Mouse (Mus musculus) right cerebral cortex, postnatal 14 days (tissue): ENCODE results near the gene Gm5617.
"Not testable (repeated sequence)": the region's sequence is repeated elsewhere in the genome, so short reads cannot be mapped to it uniquely, and the experiment has no call there.

Experiments
- DNase-seq: peaks from one replicate; pipeline ENCODE4 v3.0.0; 2022

The Gm5617 gene

DNA sequence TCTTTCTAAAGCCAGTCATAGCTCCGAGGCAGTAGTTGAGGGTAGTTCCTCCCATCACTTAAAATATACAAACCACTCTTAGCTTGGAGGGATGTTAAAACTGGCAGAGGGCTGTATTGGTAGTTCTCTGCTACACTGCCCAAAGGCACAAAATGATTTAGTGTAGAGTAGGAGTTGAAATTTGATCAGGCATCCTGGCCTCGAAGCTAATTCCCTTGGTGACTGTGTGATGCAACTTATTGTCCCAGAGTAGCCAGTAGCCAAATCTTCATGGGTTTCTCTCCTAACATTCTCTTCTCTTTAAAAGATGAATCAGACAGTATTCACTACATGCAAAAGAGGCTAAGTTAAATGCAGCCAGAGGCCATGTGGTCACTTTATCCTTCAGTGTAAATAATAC lies 7.8 kb downstream of the Gm5617 start:
- DNase-seq = no peak

DNA sequence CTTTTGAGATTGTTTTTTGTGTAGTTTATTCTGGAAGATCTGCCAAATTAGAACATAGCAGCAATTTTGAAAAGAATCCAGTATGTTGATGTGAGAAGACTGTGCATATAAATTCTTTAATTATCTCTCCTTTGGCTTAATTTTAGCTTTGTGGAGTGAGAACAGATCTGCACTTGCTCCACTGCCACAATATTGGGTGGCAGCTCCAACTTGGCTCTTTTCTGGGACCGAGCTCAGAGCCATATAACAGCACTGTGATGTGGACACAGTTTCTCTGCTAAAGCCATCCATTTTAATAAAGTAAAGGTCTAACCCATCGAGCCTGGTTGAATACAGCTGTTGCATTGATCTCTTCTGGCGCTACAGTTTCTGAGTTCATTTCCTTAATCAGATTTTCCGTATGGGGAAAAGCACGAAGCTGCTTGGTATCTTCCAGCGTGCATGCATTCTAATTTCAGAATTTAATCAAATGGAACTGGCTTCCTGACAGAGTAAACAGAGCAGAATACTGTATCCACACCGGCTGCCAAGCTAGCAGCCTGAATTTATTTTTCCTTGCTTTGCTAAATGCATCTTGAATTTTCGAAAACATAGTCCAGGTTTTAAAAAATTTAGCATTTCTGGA lies 9.6 kb downstream of the Gm5617 start:
- DNase-seq = no peak

DNA sequence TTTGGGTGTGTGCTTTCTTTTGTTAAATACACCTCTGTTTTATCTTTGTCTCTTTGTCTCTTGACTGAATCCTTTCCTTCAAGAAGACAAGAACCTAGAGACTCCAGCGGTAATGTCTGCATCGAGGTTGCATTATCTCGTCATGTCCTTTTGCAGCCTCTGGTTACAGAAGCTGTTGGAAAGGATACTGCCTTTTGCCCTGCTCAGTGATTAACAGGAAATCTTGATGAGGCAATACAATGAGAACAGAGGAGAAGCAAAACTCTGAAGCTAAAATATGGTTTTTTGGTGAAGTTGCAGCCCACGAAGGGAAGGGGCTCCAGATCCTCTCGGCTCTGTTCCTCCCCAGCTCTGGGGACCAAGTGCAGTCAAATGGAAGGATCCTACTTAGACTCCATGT lies 14.9 kb downstream of the Gm5617 start:
- no peak for DNase-seq

DNA sequence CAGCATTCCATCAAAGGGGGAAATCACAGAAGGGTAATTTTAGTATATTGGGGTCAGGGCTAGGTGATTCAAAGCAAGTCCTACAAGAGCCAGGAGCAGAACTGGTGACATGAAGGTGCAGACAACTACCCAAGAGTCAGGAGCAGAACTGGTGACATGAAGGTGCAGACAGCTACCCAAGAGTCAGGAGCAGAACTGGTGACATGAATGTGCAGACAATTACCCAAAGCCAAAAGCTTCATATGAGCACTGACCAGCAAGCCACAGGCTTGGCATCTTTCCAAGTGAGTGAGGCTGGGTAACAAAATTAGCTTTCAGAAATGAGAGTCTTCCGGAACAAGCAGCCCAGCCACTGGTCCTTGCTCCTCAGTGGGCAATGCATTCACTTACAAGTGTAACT lies 20.1 kb downstream of the Gm5617 start:
- DNase-seq = no peak

DNA sequence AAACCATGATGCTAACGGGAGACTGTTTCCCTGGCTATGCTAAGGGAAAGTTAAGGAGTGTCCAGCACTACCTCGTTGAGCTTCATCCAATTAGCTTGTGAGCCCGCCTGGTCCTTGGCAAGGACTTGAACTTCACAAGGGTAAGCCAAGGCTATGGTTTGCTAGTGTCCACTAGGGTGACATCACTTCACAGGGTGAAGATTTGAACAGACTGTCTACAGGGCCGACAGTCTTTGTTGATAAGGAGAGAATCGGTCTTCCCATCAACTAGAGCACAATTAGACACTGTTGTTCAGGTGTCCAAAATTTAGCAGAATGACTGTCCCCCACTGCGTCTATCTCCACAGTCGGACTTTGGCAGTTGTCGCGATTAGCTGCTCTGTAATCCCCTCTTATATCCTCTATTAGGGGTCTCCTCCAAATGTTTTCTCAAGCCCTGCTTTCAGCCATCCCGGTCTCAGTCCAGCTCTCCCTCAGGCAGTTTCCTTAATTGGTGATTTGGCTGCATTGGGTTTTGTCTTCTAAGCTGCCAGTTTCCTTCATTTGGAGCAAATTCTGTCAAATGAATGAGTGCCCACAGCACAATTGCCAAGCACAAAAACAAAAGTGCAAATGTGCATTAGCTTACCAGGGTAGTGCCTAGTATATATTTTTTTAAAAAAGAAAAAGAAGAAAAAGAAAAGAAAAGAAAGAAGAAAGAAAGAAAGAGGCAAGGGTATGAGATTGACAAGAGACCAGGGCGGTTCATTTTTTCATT lies 21.6 kb downstream of the Gm5617 start:
- no peak for DNase-seq

DNA sequence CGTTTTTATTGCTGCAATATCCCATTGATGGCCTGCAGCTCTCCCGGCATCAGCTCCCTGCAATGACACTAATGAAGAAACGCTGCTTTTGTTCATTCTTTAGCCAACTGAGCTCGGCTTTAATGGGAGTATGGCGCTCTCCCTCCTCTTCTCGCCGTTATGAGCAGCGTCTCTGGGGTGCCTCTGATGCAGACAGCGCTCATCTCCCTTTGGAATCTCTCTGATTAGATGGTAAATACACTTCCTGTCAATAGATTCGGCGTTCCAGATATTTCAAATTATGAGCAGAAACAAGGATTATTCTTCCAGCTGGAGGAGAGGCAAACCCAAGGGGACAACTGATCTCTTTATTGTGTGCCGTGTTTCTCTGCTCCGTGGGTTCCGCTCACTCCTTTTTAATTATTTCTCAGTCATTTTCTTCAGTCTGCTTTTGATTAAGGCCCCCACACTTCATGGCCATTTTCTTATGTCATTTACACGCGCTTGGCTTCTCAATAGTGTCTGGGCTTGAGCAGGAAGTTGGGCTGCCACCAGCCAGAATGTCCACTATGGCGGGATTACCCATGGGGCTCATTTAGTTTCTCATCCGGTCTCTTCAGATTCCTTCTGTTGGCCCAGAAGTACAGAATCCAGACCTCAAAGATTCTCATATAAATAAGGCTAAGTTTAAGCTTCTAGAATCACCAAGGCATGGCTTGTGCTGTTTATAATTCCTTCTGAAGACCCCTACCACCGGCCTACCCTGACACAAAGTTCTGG lies 22.3 kb downstream of the Gm5617 start:
- no peak for DNase-seq

DNA sequence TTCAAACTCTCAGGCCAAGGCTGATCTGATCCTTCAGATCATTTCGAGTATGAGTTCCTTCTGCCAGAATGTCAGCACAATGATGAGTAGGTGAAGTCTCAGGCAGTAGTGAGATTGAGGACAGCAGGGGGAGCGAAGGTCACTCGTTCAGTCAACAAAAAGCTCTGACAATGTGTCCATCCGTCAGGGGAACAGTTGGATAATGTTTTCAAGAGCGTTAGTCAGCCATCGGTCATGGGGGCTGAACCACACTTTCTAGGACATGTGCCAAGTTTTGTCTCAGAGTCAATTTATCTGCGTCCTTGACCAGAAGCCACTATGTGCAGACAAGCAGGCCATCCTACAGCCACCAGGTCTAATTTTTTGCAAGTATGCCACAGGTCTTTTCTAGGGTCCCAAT lies 25.2 kb downstream of the Gm5617 start:
- DNase-seq = not testable (repeated sequence)

DNA sequence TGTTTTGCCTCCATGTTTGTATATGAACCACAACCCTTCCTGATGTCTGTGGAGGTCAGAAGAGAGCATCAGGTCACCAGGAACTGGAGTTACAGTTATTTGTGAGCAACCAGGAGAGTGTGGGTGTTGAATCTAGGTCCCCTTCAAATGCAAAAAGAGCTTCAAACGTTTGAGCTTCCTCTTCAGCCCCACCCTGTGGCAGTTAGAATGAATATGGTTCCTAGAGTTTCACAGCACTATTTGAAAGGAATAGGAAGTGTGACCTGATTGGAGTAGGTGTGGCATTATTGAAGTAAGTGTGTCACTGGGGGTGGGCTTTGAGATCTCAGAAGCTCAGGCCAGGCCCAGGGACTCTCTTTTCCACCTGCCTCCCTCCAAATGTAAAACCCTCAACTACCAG lies 30.3 kb downstream of the Gm5617 start:
- no peak for DNase-seq

DNA sequence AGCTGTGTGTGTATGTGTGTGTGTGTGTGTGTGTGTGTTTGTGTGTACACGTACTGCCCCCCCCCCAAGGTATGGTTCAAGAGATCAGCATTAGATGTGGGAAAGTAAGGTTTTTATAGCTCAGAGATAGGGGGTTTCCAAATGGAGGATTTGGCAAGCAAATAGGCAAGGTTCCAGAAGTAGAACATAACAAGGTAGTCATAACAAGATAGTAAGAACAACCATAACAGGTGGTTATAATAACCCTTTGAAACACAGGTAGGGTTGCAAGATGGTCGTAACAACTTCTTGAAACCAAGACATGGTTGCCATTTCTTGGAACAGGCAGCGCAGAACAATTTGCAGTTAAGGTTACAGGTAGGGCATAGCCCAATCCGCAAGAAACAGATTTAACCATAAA lies 31.3 kb downstream of the Gm5617 start:
- no peak for DNase-seq

DNA sequence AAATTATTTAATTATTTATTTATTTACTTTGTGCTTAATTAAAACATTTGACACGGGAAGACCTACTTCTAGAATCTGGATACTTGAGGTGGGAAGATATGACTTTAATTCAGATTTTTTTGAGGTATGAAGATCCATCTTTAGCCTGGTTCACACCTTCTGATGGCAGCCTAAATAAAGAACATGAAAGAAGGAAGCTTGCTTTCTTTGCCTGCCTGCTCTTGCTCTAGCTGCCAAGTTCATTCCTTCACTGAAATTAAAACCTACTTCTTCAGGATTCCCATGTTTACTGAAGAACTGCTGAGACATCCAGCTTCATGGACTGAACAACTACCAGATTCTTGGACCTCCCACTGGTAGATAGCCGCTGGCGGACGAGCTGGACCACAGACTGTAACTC lies 36.1 kb downstream of the Gm5617 start:
- no peak for DNase-seq

DNA sequence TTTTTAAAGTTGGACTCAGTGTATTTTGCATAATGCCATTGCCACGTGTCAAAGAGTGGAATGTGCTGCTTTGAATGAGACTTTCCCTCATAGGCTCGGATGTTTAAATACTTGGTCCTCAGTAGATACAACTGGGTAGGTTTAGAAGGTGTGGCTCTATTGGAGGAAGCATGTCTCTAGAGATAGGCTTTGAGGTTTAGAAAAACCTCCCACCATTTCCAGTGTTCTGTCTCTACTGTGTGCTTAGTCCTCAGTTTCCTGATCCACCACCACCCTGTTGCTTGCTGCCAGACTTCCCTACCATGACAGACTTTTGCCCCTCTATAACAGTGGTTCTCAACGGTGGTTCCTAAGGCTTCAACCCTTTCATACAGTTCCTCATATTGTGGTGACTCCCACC lies 37.0 kb downstream of the Gm5617 start:
- DNase-seq = no peak

DNA sequence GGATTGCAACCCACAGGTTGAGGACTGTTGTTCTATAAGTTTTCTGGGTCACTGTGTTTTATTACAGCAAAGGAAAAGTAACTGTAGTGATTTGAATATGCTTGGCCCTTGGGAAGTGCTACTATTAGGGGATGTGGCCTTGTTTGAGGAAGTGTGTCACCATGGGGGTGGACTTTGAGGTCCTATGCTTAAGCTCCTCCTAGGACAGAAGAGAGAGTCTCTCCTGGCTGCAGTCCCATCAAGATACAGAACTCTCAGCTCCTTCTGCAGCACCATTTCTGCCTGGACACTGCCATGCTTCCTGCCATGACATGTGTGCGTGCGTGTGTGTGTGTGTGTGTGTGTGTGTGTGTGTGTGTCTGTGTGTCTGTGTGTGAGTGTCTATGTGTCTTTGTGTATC lies 37.5 kb downstream of the Gm5617 start:
- DNase-seq = no peak

DNA sequence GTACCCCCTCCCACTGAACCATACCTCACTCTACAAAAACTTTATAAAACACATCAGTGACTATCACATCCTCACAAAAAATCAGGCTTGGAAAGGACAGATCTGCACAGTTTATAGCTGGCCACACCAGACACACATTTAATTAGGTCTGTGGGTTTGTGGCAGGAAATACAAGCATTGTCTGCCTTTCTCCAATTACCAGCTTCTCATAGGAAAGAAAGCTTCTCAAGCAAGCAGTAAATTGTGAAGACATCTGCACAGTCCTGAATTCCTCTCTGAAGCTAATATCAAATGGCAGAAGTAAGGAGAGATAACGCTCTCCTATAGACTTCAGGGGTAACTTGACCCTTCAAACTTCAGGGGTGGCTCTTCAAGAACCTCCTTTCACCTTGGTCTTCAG lies 41.2 kb downstream of the Gm5617 start:
- DNase-seq = no peak

DNA sequence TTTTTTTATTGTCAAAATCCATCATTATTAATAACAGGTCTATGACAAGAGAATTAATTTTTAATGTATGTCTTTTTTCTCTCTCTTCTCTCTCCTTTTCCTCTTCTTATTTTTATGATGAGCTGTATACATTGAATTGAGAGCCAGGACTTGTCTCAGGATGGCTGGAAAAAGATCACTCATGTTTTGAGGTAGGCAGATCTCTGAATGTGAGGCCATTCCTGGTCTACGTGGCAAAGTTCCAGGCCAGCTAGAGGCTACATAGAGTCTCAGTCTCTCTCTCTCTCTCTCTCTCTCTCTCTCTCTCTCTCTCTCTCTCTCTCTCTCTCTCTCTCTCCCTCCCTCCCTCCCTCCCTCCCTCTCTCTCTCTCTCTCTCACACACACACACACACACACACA lies 42.4 kb downstream of the Gm5617 start:
- not testable (repeated sequence) for DNase-seq

DNA sequence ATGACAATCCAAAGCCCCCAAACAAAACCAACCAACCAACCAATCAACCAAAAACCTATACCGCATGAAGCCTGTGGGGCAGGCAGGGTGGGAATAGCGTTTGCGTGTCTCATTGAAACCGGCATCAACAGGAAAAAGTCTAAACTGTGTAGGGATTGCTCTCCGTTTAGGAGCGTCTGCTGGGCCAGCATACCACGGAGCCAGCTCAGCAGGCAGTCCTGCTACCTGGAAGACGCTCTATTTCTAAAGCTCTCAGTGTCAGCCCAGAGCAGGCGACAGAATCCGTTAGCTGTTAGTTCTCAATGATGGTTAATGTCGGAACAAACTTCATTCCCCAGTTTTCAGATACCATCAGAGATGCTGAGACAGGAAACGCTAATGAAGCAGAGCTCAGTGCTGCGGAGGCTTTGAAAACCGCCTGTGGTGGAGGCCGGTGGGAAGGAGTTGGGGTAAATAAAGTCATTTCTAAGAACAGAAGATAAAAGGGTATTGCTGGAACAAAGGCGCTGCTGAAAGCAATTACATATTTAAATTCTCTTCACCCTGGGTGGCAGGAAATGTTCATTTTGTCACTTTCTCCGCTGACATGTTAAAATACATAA lies 42.9 kb downstream of the Gm5617 start:
- DNase-seq = no peak

DNA sequence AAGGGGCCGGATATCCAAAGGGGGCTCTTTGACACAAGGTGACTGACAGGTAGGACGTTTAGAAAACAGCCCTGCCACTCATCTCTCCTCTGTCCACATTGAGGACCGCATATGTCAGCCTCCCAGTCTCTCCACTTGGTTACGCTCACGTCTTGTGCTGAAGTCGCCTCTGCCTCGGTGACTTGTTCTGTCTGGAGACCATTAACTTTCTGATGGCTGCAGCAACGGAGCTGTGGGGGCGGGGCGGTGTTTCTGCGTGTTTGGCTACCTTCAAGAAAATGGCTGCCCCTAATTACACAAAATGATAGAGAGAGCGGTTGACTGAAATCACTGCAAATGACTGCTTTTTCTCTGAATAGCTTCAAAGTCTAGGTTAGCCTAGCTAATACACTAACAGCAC lies 43.4 kb downstream of the Gm5617 start:
- DNase-seq = peak; percentile 37
